Mouse (Mus musculus): ENCODE measurements around the gene Acsf3. TPM values are rescaled to one million over a fixed set of nuclear protein-coding genes. Genes with fewer than 3 reads are reported as not detected.

Gene Acsf3
- total RNA-seq, 2 experiments from 2014 or later: 11.1 to 16.4 TPM

GRCm38 (mm10) chr8:122824571-122824970 is 49.3 kb downstream of the Acsf3 start:
- DNase-seq: no peak
- intact Hi-C loops (cut with DNase I): no loop called here
- Histone ChIP-seq H3K27ac (no peak overlapping the region), H3K4me3 (no peak overlapping the region)
- TF ChIP-seq CTCF (IDR thresholded peaks at IDR 0.05): no peak

DNA sequence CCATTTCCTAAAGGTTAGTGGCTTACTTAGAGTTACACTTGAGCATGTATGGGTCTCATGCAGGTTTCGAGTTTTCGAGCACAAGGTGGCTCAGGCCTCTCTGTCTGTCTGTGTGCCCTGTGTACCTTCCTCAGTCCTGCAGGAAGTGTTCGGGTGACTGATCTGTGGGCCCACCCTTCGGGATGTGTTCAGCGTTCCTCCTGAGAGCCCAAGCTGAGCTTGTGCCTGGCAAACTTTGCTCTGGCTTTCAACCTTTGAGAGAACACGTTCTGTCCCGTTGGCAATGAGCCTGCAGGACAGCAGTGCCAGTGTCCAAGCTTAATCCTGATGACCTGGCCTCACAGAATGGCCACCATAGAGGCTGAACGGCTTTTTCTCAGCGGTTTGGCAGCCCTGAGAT is 49.7 kb downstream of the Acsf3 start:
- DNase-seq: peak; percentile 50
- no peak overlapping the region for H3K4me3 ChIP-seq
- no peak for TF ChIP-seq CTCF (IDR thresholded peaks at IDR 0.05)
- intact Hi-C loops (cut with DNase I): no loop called here
- no peak overlapping the region for H3K27ac ChIP-seq

- intact Hi-C loops (cut with DNase I): no loop called here
- Histone ChIP-seq H3K4me3 (no peak overlapping the region), H3K27ac (no peak overlapping the region)
- no peak for TF ChIP-seq CTCF (IDR thresholded peaks at IDR 0.05)
- no peak for DNase-seq
Measured at GRCm38 (mm10) chr8:122825408-122825807, 50.1 kb downstream of the Acsf3 start.

DNA sequence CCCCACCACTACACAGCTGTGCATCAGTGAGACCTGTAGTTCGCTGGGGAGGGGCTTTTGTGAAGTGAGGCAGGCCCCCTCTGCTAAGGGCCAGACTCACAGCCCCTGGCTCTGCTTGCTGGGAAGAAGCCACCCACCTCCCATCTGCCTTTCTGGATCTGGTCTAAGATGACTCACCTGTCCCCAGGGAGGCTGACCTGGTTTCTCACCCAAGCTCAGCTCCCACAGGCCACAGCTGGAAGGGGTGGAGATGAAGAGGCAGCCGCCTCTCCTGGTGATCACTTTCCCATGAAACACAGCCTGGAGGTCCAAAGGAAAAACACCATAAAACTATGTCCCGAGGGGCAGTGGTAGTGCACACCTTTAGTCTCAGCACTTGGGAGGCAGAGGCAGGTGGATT is 54.1 kb downstream of the Acsf3 start:
- Histone ChIP-seq H3K27ac (no peak overlapping the region), H3K4me3 (no peak overlapping the region)
- DNase-seq: no peak
- no peak for TF ChIP-seq CTCF (IDR thresholded peaks at IDR 0.05)
- intact Hi-C loops (cut with DNase I): no loop called here

DNA sequence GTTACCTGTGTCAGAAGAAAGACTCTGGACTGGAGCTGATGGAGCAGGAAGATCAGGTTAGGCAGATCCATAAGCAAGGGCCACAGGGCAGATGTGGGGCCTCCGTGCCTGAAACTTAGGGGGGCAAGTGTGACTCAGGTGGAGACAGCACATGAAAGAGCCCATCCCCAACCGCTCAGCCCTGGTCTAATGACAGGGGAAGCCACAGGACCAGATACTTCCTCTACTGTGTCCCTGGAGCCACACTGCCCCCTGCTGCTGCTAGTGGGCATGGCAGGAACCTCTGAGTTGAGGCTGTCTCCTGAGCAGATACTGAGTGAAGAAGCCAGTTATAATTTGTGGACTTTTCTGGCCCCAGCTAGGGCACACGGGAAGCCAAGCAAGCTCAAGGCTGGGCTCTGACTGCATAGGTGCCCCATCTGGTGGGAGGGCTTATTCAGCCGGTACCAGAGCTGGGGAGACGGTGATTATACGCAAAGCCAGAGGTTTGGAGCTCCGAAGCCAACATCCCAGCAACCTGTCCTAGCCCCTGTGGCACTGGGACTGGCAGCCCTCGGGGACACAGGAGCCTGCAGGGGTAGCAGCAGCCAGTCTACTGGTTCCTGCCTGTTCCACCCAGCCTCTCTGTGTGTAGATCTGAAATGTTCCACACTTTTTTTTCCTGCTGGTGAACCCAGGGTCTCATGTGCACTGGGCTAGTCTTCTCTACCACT is 55.2 kb downstream of the Acsf3 start:
- Histone ChIP-seq H3K4me3 (no peak overlapping the region), H3K27ac (no peak overlapping the region)
- intact Hi-C loops (cut with DNase I): loop anchor here (1.0 to 10.0 kb wide), 4 partner anchors 152 to 364 kb away; no protein-coding TSS in a partner anchor
- TF ChIP-seq CTCF (IDR thresholded peaks at IDR 0.05): peak; percentile 100; the same call in 1 of the 2 replicates
- DNase-seq: peak; percentile 91

DNA sequence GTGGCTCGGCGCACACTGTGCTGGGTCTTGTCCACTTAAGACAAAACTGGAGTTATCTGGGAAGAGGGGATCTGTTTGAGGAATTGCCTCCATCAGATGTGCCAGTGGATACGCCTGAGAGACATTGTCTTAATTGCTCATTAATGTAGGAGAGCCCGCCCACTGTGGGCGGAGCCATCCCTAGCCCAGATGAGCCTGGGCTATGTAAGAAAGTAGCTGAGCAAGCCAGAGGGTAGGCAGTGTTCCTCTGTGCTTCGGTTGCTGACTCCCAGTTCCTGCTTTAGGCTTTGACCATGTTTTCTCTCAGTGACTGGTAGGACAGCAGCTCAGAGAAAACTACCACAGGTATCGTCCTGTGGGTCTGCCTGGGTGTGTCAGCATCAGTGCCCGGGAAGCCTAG is 59.1 kb downstream of the Acsf3 start:
- H3K27ac ChIP-seq: no peak overlapping the region
- no peak overlapping the region for H3K4me3 ChIP-seq
- no peak for TF ChIP-seq CTCF (IDR thresholded peaks at IDR 0.05)
- DNase-seq: no peak
- intact Hi-C loops (cut with DNase I): loop anchor here (10.0 kb wide), 1 partner anchor 360 kb away; no protein-coding TSS in a partner anchor

DNA sequence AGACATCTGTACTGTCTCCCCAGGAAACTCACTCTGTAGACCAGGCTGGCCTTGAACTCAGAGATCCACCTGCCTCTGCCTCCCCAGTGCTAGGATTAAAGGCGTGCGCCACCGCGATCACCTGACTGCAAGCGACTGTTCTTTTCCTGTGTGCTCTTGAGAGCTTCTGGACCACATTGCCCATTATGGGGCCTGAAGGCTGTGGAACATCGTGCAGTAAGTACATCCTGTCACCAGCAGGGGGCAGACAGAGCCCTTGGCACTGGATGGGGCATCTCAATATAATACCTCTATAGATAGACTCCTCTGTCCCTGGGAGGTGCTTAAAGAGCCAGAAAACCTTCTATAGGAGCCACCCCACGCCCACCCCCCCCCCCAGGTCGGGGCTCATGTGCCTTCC is 59.7 kb downstream of the Acsf3 start:
- TF ChIP-seq CTCF (IDR thresholded peaks at IDR 0.05): peak; percentile 85
- intact Hi-C loops (cut with DNase I): loop anchor here (10.0 kb wide), 1 partner anchor 360 kb away; no protein-coding TSS in a partner anchor
- Histone ChIP-seq H3K4me3 (no peak overlapping the region), H3K27ac (no peak overlapping the region)
- DNase-seq: peak; percentile 81

GRCm38 (mm10) chr8:122836199-122836598 is 60.9 kb downstream of the Acsf3 start:
- no peak for DNase-seq
- intact Hi-C loops (cut with DNase I): loop anchor here (10.0 kb wide), 1 partner anchor 359 kb away; no protein-coding TSS in a partner anchor
- no peak overlapping the region for H3K27ac ChIP-seq
- no peak overlapping the region for H3K4me3 ChIP-seq
- no peak for TF ChIP-seq CTCF (IDR thresholded peaks at IDR 0.05)

DNA sequence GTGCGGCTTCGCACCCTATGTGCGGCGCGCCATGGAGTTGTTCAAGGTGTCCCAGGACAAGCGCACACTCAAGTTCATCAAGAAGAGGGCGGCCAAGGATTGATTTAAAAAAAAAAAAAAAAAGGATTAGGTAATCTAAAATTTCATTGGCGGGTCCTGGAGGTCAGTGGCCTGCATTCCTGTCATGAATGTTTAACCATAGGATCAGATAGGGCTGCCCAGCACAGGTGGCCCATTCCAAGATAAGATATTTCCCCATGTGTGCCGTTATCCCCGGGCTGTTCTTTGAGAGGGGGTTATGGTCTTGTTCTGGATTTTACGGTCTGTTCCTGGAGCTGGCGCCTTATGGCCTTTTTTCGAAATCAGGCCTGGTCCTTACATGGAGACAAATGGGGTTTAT is 61.4 kb downstream of the Acsf3 start:
- Histone ChIP-seq H3K4me3 (no peak overlapping the region), H3K27ac (no peak overlapping the region)
- intact Hi-C loops (cut with DNase I): loop anchor here (10.0 kb wide), 1 partner anchor 358 kb away; no protein-coding TSS in a partner anchor
- no peak for TF ChIP-seq CTCF (IDR thresholded peaks at IDR 0.05)
- no peak for DNase-seq

GRCm38 (mm10) chr8:122844161-122844560 is 68.9 kb downstream of the Acsf3 start:
- no peak for TF ChIP-seq CTCF (IDR thresholded peaks at IDR 0.05)
- no peak overlapping the region for H3K27ac ChIP-seq
- intact Hi-C loops (cut with DNase I): no loop called here

DNA sequence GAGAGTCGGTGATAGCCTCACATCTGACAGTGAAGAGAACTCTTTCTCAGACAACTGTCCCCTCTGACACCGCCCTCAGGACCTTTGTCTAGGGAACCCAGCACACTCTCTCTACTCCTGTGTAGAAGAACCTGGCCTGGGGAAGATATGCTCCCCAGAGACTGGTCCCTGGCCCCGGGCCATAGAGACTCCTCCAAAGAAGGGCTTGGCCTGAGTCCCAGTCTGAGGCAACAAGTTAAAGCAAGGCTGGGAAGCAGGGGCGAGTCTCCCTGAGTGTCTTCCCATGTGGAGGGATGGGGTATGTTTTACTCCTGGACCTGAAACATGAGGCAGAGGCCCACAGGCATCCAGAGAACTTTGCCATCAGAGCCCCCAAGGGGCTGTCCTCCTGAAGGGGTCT is 70.4 kb downstream of the Acsf3 start:
- peak; percentile 50 for DNase-seq
- no peak for TF ChIP-seq CTCF (IDR thresholded peaks at IDR 0.05)
- no peak overlapping the region for H3K27ac ChIP-seq

More at GRCm38 (mm10) chr8:122844161-122844560, 68.9 kb downstream of the Acsf3 start:
- no peak for DNase-seq
- H3K4me3 ChIP-seq: no peak overlapping the region

GRCm38 (mm10) chr8:122847829-122848561 is 72.7 kb downstream of the Acsf3 start, which contains the start of gene Cdh15:
Gene Cdh15, plus strand, starts transcription at chr8:122847966.
- Histone ChIP-seq H3K27ac (peak within 1 kb of the TSS; percentile 92), H3K4me3 (peak within 1 kb of the TSS; percentile 79)
- DNase-seq: peak; percentile 92
- intact Hi-C loops (cut with DNase I): no loop called here
- TF ChIP-seq CTCF (IDR thresholded peaks at IDR 0.05): no peak

More for the DNA sequence above, 70.4 kb downstream of the Acsf3 start:
- no peak overlapping the region for H3K4me3 ChIP-seq
- intact Hi-C loops (cut with DNase I): no loop called here
